Mouse (Mus musculus) cortical plate, adult 2 months (tissue): ENCODE measurements around the gene Uqcc3.

Source experiments
- CTCF ChIP-seq: fragments of 200-500 bp; IDR thresholded peaks from 2 replicates; pipeline ENCODE4 v1.5.1; 2011; ENCODE audit warnings: mild to moderate bottlenecking, control low read depth, low read length; ENCODE audit not compliant: insufficient read depth; ENCODE audit errors: extremely low read depth
- POLR2A ChIP-seq: fragments of 200-500 bp; IDR thresholded peaks from 2 replicates; pipeline ENCODE4 v1.6.1; 2011; ENCODE audit warnings: mild to moderate bottlenecking, low read length, control low read depth; ENCODE audit not compliant: insufficient read depth; ENCODE audit errors: extremely low read depth

DNA sequence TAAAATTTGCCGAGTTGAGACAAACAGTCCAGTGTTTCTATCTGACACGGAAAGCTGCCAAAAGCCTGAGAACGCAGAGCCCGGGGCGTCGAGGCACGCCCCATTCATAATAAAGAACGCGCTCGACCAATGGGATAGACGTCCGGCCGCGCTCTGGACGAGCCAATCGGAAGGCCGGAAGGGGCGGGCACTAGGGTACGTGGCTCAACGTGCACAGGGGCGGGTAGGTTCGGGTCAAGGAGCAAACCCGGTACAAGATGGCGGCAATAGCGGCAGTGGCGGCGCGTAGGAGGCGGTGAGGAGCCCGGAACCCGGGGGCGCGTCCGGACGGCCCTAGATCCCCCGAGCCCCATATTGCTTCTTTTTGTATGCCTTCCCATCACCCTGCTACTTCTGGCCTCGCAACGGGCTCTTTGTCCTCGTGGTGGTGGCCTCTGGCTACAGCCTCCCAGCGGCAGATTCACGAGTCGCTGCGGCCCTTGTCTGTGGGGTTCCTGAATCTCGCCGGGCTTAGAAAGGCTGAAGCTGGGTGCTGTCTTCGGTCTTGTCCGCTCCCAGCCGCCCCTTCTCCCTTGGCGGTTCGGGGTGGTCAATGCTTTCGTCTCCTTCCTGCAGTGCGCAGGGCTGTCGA is 17.3 kb upstream of the Uqcc3 start, which contains the start of gene Ganab:
- TF ChIP-seq POLR2A (peak; percentile 72; the same call in 1 of the 2 replicates), CTCF (no peak)
